Mouse (Mus musculus): ENCODE data around the gene Gm29866.
"Not testable (repeated sequence)": the region's sequence is repeated elsewhere in the genome, so short reads cannot be mapped to it uniquely, and the experiment has no call there.

Gene Gm29866

GRCm38 (mm10) chrY:20993557-20993956 lies at the start of gene Gm29866:
TSS of gene Gm29866 (minus strand) at chrY:20993657.
- DNase-seq: not testable (repeated sequence)
